Mouse (Mus musculus) gastrocnemius, postnatal 14 days (tissue): Measurements from ENCODE around the gene Ralgds. TPM values are rescaled to one million over a fixed set of nuclear protein-coding genes. Genes with fewer than 3 reads are reported as not detected.
A peak's percentile ranks its signal among the peaks of the same experiment; 100 is the strongest.

Source experiments
- DNase-seq: peaks from one replicate; pipeline ENCODE4 v3.0.0; 2021; ENCODE audit warnings: mixed read lengths
- intact Hi-C: fragments of 180-260 bp; cut with DNase I; formaldehyde crosslinking; loops from one replicate; pipeline ENCODE4 v1.15.1; 2025; ENCODE audit warnings: low total_unique reads
- total RNA-seq, 2 experiments: library from RNA; stranded (reverse); gene quantifications; 2 replicates each; pipeline ENCODE4 v1.2.3; 2021

Gene Ralgds
- total RNA-seq, 2 experiments from 2014 or later, result 17.1 to 25.3 TPM

DNA sequence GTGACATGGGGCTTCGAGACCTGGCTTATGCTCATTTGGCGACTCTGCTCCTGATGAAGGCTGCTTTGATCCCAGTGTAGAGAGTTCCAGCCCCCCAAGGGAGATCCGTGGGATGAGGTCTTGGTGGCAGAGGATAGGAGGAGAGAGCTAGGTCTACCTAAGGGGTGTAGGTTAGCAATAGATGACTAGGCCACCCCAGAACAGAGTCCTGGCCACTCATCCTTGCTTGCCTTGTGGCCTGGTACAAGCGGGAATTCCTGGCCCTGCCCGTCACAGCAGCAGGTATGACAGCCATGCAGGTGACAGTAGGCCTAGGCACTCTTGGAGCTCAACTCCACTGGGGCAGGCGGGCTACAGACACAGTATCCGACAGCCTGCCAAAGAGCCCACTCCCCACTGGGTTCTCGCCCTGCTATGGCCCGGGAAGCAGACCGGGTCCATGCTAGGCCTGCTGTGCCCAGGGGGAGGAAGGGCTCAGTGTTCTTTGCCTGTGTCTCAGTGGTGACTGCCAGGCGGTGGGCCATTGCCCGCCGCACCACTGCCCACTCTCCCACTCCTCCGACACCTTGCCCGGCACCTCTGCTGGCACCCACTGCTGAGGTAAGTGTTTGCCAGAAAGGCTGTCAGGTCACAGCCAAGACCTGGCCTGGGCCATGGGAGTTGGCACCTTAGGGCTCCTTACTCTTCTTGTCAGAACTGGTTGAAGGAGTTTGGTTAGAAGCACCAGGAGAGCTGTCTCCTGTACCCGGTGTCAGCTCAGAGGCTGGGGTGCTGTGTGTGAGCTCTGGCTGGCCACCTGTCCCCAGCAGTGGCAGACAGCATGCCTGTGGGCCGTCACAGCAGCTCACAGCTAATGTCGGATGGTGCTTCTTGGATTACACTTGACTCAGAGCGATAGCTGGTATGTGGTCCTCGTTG, 14.8 kb downstream of the Ralgds start:
- DNase-seq, result peak; percentile 16
- intact Hi-C loops, result no loop called here

DNA sequence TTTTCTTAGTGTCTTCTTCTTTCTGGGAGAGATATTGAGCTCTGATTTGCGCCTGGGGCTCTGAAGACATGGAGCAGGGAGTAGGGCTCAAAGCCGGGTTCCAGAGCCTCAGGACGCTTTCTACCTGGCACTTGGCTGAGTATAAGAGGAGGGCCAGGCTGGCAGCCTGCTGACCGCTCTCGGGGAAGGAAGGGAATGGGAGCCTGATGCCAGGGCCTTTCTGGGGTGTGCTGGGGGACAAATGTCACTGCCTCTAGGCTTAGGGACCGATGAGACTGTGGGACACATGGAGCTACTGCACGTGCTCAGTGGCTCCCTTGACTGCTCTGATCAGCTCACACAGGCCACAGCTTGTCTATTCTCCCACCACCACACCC, 15.4 kb downstream of the Ralgds start:
- DNase-seq, result peak; percentile 8
- intact Hi-C loops, result no loop called here

DNA sequence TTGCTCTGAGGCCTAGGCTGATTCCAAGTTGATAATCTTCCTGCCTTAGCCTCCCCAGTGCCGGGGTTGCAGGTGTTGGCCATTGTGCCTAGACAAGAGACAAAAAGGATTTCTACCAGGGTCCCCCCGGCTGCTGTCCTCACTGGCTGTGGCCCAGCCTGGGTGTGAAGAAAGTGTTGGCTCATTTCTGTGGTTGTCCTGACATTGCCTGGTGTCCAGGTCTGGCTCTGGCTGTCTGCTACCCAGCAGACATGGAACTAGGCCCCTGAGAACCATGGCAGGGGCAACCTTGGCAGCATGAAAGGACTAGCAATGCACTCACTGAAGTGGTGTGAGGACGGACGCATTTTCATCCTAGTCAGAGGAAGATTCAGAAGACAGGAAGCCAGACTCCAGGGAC, 16.9 kb downstream of the Ralgds start:
- DNase-seq, result no peak
- intact Hi-C loops, result no loop called here

DNA sequence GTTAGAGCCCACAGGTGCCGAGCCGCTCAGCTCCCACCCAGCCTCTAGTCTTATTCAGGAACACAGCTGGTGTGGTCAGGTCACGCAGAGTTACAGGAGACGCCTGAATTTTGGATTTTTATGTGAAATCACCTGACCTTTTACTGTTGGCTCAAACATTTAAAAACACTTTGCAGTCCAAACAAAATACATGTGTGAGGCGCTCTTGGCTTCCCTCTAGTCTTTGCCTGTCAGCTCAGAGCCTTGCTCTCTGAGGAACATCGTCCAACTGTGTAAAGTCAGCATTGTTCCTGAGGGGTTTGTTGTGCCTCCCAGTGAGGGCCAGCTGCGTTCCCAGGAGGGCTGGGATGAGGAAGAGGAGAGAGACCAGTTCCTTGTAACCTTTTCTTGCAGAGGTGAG, 17.4 kb downstream of the Ralgds start:
- intact Hi-C loops, result no loop called here
- DNase-seq, result no peak

DNA sequence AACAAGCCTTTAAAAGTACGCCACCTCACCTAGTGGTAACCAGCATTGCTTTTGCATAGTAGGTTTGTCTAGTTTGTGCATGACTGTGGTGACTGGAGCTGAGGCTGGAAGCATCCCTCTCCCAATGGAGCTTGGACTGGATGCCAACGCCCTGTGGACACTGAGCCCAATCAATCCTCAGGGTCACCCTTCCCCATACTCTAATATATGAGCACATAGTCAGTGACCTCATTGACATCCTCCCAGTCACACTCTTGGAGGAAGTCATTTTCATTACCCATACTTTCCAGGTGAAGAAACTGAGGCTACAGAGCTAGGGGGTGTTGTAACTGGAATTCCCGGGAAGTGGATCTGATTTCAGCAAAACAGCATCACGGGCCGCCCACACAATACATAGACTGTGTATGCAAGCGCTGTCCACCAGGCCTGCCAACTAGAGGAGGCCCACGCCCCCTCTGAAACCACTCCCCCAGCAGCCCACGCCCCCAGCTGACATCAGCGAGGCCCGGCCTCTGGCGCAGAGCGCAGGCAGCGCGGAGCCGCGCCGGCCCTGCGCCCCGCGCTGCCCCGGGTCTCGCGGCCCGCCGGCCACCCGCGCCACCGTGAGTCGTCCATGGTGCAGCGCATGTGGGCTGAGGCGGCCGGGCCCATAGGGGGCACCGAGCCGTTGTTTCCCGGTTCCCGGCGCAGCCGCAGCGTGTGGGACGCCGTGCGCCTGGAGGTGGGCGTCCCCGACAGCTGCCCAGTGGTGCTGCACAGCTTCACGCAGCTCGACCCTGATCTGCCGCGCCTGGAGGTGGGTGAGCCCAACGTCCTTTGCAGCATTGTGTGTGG, 20.2 kb downstream of the Ralgds start:
- peak; percentile 91 for DNase-seq
- intact Hi-C loops, result no loop called here

DNA sequence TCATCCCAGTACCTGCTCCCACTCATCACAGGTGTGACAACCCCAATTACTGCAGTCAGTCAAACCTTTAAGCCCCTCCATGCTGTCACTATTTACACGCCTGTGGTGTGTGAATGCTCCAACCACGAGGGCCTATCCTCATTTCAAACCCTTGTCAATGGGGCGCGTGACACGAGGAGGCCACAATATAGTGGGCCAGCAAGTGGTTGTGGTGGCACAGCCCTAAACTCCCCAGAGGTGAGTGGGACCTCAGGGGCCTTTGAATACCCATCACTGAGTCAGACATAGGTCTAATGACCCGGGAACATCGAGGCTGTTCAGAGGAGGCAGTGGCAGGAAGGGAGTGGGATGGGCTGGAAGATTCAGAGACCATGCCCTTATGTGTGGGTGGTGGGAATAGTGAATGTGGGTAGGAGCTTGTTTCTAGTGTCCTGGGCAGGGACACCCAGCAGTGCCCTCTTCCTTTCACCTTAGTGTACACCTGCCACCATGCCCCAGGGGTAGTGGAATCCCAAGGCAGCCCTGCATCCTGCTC, 21.0 kb downstream of the Ralgds start:
- intact Hi-C loops, result no loop called here
- no peak for DNase-seq

DNA sequence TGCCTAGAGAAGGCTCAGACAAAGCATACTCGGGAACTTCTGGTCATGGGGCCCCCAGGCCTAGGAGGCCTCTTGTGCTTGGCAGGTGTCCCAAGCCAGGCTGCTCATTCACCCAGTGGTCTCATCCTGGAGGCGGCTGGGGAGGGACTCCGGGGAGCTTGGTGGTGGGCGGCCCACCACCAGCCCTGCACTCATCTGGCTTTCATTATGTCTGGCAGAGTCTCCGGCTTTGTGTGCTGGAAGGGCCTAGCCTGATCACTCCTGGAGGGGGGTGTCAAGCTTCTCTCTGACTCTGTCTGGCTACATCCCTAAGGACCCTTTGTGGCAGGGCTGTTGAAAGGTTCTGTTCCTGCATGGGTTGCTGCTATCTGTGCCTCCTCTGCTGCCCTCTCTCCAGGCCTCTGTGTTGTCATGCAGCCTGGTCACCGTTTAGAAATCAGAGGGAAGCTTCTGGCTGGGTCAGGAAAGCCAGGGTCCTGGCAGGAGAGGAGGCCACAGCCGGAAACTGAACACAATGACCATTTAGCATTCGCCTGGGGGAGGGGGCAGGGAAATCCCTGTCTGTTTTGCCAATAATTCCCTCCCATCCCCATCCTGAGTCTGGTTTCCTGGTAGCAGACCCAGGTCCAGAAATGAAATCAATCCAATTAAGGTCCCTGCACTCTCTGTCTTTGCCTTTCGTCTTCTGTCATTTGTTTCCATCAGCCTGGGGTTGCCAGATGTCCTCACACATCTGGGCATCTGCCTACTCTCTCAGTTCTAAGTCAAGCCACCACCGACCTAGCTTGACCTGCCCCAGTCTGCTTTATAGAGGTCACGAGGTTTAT, 21.7 kb downstream of the Ralgds start:
- peak; percentile 52 for DNase-seq
- intact Hi-C loops, result no loop called here

DNA sequence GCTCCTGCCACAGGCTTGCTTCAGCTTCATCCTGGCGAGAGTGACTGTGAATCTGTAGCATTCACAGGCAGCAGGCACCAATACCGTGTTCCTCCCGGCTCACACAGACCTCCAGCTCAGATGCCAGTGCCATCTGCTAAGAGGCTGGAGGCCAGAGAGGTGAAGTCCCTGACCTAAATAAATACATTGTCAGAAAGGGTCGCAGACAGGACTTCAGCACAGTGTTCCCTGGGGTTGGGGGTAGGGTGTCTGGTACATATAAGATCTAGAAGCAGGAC, 22.3 kb downstream of the Ralgds start:
- DNase-seq, result no peak
- intact Hi-C loops, result no loop called here

DNA sequence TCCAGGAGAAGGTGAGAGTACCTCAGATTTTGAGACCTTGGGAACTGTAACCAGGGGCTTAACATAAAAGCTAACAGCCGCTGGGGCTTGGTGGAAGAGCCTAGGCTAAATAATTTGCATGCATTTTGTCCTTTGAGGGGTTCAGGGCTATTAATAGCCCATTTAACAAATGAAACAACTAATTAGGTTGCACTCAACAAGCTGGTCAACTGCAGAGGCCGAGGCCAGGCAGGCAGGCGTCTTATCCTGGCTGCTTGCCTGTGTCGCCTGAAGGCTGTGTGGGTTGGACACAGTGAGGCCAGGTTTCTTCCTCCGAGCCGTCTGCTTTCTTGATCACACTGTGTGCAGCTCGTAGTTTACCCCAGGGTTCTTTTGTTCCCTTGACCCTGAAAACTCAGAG, 22.7 kb downstream of the Ralgds start:
- DNase-seq, result peak; percentile 60
- intact Hi-C loops, result no loop called here

DNA sequence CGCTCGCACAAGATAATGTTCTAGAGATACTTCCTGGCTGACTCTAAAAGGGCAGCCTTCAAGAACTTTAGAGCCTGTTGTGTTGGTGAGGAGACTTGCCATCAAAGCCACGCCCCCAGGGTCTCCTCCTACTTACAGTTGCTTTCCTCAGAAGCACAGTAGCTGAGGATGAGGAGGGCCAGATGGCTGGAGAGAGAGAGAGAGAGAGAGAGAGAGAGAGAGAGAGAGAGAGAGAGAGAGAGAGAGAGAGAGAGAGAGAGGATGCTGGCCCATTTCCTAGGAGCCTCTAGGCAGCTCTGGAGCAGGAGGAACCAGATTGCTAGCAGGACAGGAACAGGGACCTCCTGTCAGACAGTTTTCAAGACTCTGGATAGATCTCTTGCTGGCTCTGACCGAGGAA, 23.2 kb downstream of the Ralgds start:
- DNase-seq, result peak; percentile 56
- intact Hi-C loops, result no loop called here

DNA sequence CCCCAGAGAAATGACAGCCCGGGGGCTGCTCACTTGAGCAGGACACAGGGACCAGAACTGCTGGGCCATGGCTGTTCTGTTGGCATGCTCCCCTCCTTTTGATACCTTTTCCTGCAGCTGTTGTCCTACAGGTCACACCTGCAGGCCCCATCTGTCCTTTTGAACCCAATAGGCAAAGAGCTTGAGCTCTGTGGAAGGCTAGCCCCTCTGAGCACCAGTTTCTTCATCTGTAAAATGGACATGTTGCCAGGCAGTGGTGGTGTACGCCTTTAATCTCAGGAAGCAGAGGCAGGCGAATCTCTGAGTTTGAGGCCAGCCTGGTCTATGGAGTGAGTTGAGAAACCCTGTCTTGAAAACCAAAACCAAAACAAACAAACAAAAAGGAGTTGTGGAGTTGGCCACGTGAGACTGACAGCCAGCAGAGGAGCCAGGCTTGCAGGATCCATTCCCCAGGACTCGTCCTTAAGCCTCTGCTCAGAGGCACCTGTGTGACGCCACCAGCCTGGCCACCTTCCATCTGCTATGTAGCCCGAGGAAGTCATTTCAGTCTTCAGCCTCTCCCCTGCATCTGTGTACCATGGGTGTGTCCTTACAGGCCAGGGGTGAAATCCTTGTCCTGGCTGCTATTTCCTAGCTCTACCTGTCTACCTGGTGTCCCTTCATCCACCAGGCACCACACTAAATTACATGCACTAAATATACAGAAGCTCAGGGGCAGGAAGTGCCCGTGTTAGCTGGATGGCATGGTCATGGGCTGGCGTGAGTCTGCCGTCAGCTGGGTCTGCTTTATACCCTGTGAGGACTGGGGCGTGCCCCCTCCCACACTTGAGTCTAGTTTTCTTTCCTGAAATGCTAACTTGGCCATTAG, 24.1 kb downstream of the Ralgds start:
- no peak for DNase-seq
- intact Hi-C loops, result no loop called here

DNA sequence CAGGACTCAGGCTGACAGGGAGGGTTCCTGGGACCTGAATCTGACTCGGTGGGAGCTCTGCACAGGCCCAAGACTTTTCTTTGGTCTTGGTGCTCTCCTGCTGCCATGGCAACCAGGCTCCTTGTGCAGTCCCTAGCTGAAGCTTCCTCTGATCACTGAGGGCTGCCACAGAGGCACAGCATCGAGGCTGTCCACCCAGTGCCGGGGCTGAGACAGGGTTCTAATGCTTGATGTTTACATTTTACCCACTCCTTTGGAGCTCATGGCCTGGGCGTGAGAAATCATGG, 24.7 kb downstream of the Ralgds start:
- DNase-seq, result no peak
- intact Hi-C loops, result no loop called here

DNA sequence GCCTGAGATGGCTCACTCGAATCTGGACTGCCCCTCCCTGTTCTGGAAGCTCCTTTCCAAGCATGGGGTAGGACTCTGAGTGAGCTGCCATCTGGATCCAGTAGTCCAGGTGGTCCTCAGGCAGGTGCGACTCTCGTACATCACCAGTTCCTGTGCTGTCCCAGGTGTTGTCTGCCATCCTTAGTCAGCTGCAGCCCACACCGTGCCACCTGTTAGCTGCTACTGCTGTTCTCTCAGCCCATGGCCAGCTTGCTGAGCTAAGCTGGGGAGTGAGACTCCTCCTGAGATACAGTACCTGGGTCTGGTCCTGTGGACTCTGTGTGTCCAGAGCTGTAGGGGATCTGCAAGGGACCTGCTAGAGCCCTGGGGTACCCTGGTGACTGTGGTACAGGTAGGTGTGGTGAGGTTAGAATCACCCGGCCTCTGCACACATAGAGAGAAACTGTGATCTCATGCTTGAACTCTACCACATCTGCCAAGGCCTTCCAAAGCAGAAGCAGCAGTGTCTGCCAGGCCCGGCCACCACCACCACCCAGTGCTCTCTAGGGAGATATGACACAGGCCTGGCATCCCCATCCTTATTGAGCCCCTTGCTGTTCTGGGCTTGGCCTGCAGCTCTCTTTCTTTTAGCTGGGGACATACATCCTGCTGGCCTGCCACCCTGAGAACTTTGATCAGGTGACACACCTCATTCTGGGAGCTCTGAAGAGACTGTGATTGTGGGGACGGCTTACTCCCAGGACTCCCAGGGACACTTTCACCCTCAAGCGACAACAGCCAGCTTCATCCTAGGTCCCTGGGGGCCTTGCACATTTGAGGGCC, 25.3 kb downstream of the Ralgds start:
- intact Hi-C loops, result no loop called here
- DNase-seq, result no peak

DNA sequence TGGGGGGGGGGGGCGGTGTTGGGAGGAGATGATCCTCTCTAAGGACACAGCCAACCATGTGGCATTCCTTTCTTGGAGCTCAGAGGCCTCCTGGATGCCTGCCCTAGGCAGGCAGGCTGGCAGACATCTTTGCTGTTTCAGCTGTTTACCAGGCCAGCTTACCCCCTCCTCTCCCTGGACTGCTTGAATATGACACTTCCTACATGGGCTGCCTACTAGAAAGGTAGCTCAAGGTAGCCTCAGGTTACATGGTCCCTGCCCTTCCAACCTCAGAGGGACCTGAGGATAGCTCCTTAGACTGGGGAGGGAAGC, 25.8 kb downstream of the Ralgds start:
- peak; percentile 65 for DNase-seq
- intact Hi-C loops, result no loop called here

DNA sequence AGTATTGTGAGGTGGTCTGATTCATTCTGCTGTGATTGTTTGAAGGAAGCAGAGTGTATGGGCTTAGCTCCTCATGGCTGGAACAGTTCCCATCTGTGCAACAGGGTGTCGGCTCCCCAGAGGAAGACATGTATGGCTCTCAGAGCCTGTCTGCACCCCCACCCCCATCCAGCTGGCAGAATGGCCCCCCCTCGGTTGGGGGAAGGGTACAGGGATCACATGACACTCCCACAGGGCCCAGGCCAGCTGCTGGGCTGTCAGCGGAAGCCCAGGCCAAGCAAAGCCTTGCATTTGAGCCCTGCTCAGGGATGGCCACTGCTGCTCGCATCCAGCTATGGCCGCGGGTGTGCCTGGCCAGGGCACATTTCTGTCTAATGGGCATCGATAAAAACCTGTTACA, 26.3 kb downstream of the Ralgds start:
- peak; percentile 89 for DNase-seq
- intact Hi-C loops, result no loop called here

DNA sequence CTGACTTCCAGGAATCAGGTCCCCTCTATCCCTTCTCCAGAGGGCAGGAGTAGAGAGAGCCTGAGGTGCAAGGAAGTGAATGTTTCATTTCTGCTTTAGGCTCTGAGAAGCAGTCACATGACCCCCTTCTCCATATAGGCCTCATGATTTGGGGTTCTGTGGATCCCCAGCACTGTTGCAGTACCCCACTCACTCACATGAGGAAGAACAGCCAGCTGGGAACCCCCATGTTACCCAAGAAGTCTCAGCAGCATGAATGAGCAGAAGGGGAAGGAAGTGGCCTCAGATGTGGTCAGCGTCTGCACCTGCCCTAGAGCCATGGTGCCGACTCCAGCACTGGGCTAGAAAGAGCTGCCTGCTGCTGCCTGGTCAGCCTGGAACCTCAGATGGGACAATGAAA, 27.0 kb downstream of the Ralgds start:
- intact Hi-C loops, result no loop called here
- no peak for DNase-seq

DNA sequence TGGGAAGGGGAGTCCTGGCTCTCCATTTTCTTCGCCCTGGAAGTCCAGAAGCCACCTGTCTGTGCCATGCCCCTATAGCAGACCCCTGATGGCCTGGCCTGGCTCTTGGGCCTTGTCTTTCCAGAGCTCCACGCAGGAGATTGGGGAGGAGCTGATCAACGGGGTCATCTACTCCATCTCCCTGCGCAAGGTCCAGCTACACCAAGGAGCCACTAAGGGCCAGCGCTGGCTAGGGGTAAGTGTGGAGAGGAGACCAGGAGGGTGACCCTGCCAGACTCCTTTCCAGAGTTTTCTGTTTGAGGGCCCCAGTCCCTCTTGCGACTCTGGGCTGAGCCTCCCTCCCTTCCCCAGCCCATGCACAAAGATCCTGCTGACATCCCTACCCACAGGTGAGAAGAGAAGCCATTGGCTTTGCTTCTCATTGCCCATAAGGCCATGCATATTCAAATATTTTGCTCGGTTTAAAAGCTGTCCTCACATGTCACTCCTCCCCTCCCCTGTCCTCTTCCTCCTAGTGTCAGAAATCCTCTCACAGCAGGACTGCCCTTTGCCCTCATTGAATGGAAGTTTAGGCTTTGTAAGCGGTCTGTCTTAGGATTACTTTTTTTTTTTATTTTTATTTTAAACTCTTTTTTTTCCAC, 27.8 kb downstream of the Ralgds start:
- DNase-seq, result no peak
- intact Hi-C loops, result no loop called here

DNA sequence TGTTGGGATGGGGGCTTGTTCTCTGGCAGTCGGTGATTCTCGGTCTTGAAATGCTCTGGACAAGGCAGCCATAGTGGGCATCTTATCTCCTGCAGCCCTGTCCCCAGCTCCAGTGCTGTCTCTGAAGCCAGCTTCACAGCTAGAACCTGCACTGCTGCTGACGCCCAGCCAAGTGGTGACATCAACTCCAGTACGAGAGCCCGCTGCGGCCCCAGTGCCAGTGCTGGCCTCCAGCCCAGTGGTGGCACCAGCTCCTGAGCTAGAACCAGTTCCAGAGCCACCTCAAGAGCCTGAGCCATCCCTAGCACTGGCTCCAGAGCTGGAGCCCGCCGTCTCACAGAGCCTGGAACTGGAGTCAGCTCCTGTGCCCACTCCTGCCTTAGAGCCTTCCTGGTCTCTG, 31.0 kb downstream of the Ralgds start:
- no peak for DNase-seq
- intact Hi-C loops, result no loop called here
